Mouse (Mus musculus) cortical plate, adult 2 months (tissue): ENCODE measurements around the gene M1ap.

Experiments
- CTCF ChIP-seq: fragments of 200-500 bp; IDR thresholded peaks from 2 replicates; pipeline ENCODE4 v1.5.1; 2011; ENCODE audit warnings: mild to moderate bottlenecking, control low read depth, low read length; ENCODE audit not compliant: insufficient read depth; ENCODE audit errors: extremely low read depth
- POLR2A ChIP-seq: fragments of 200-500 bp; IDR thresholded peaks from 2 replicates; pipeline ENCODE4 v1.6.1; 2011; ENCODE audit warnings: mild to moderate bottlenecking, low read length, control low read depth; ENCODE audit not compliant: insufficient read depth; ENCODE audit errors: extremely low read depth

DNA sequence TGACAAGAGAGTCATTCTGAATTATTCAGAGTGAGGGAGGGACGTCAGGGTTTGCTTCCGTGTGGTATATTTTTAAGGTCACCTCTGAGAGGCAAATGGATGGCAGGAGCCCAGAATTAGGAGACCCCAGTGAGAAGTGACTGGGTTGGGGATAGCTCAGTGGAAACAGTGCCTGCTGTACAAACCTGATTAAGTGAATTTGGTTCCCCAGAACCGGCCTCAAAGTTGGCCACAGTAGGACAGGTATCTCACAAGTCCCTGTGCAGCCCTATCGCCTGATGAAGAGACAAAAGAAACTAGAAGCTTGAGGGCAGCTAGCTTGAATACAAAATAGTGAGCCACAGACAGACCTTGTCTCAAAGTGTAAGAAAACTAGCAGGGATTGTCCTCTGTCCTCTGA, 30.2 kb upstream of the M1ap start:
- no peak for TF ChIP-seq POLR2A
- no peak for TF ChIP-seq CTCF
